Mouse (Mus musculus): ENCODE data around the gene Tbpl1.

- TF ChIP-seq EP300 (IDR thresholded peaks at IDR 0.05), result no peak
- TF ChIP-seq CTCF (IDR thresholded peaks at IDR 0.05), result peak; percentile 90
Observed at GRCm38 (mm10) chr10:22714520-22714919, 17.2 kb downstream of the Tbpl1 start.

Measured in lung, postnatal 0 days (tissue).